Mouse (Mus musculus) retina, embryonic 14.5 days (tissue): ENCODE measurements around the gene Olfr1512.
"Not testable (repeated sequence)": the region's sequence is repeated elsewhere in the genome, so short reads cannot be mapped to it uniquely, and the experiment has no call there.

ENCODE experiments used
- DNase-seq: peaks from one replicate; pipeline ENCODE4 v3.0.0-alpha.2; 2015; ENCODE audit warnings: low spot score

Olfr1512 gene

DNA sequence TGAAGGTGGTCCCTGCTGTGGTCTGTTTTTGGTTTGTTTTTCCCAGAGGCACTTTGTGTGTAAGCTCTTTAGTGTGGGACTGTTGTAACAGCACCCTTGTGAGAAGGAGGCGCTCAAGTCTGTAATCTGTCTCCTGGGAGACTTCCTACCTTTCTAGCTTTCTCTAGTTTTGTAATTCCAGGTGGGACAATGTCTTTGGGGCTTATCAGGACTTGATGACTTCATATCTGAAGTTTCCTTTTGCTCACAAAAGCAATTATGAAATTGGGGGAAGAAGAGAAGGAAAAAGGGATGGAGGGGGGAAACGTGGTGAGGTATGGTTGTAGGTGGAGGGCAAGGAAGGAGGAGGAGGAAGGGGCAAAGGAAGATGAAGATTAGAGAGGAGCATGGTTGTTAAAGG lies at the start of gene Olfr1512:
Gene Olfr1512 (minus strand): TSS at position 101 of the 400 bp plus-strand sequence.
- DNase-seq = no peak

GRCm38 (mm10) chr14:52427686-52428085 lies 48.7 kb upstream of the Olfr1512 start:
- no peak for DNase-seq

GRCm38 (mm10) chr14:52414273-52414672 lies 35.3 kb upstream of the Olfr1512 start, which contains the start of gene Olfr1510:
Gene Olfr1510, minus strand, starts transcription at chr14:52414373.
- no peak for DNase-seq

DNA sequence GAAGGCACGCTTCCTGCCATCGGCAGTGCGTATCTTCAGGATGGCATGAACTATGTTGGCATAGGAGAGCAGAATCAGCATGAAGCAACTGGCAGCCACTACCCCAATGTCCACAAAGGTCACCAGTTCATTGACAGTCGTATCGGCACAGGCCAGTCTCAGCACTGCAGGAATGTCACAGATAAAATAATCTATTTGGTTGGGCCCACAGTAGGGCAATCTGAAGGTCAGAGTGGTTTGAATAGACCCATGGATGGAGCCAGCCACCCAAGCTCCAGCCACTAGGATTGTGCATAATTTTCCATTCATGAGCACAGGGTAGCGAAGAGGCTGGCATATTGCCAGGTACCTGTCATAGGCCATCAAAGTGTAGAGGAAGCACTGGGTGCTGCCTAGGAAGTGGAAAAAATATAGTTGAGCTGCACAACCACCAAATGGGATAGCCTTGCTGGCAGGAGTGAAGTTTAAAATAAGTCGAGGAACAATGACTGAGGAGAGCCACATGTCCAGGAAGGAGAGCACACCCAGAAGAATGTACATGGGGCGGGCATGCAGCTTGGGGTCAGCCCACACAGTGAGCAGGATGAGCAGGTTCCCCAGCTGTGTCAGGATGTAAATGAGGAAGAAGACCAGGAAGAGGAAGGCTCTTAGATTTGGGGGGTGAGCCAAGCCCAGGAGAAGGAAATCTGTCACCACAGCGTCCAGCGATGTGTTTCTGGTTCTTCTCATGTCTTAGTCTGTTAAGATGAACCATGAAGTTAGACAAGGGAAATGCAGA lies 31.4 kb upstream of the Olfr1512 start:
- DNase-seq = not testable (repeated sequence)

- DNase-seq = no peak
These were observed 18.3 kb upstream of the Olfr1512 start, which contains the start of gene Olfr1511 for GRCm38 (mm10) chr14:52397279-52397678. Gene Olfr1511, minus strand, starts transcription at chr14:52397379.

DNA sequence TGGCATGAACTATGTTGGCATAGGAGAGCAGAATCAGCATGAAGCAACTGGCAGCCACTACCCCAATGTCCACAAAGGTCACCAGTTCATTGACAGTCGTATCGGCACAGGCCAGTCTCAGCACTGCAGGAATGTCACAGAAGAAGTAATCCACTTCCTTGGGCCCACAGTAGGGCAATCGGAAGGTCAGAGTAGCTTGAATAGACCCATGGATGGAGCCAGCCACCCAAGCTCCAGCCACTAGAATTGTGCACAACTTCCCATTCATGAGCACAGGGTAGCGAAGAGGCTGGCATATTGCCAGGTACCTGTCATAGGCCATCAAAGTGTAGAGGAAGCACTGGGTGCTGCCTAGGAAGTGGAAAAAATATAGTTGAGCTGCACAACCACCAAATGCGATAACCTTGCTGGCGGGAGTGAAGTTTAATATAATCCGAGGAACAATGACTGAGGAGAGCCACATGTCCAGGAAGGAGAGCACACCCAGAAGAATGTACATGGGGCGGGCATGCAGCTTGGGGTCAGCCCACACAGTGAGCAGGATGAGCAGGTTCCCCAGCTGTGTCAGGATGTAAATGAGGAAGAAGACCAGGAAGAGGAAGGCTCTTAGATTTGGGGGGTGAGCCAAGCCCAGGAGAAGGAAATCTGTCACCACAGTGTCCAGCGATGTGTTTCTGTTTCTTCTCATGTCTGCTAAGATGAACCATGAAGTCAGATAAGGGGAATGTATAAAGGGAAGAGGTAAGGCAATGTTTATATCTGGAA lies 11.3 kb upstream of the Olfr1512 start:
- DNase-seq = not testable (repeated sequence)

DNA sequence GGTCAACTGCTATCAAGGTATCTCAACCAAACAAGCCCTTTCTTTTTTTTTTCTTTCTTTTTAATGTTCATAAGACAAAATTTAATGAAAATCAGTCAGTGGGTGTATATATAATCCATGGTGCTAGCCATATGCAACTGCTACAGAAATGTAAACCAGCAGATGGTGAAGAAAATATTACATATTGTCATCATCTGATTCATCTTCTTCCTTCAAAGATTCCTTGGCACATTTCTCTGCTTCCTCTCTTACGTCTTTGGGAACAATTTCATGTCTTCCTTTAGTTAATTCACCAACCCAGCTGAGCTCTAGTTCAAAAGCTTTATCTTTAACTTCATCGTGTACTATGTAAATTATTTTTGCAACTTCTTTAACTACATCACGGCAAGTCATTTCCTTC lies 10.2 kb downstream of the Olfr1512 start:
- DNase-seq = no peak

- DNase-seq = no peak
These were observed 22.7 kb downstream of the Olfr1512 start, which contains the start of gene Olfr1513 for GRCm38 (mm10) chr14:52356308-52356707. Gene Olfr1513, minus strand, starts transcription at chr14:52356408.

GRCm38 (mm10) chr14:52339512-52339852 lies 39.5 kb downstream of the Olfr1512 start:
- no peak for DNase-seq

GRCm38 (mm10) chr14:52338751-52339511 lies 40.0 kb downstream of the Olfr1512 start:
- DNase-seq = peak; percentile 91

DNA sequence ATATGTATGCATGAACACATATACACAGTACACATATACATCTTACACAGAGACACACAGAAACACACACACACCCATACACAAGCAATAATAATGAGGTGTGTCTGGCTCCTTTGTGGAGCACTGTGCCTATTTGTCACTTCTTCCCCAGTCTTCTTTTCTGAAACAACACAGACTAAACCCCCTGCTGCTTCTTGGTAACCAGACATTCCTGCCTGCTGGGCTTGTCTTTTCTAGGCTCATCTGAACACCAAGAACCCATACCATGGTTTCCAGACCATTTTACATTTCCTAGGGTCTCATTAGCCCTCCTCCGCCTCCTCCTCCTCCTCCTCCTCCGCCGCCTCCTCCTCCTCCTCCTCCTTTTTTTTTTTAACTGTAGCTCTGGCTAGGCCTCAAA lies 46.8 kb downstream of the Olfr1512 start:
- no peak for DNase-seq

DNA sequence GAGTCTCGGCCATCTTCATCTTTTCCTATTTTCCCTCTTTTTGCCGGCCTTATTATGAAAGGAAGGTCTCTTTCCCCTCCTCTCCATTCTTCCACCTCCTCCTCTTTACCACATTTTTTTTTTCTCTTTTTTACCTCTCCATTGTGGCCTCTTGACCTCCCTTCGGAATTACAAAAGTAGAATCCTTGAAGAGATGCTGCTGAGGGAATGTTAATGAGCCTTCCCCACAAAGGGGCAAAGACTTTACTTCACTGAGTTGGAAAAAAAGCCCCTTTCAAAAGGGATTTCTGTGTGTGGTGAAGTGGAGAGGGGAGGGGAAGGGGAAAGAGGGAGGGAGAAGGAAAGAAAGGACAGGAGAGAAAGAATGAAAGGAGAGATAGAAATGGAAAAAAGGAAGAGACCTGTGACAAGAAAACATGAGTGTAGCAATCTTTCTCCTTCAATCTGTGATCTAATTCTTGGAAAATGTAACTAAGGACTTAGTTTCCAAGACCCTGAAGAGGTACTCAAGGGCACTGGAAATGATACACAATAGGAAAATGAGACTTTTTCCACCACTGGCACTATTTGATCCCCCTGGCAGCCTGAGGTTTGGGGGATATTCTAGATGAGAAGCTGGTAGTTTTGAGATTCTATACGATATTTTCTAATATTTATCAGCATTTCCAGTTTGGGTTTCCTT lies 47.8 kb downstream of the Olfr1512 start:
- peak; percentile 33 for DNase-seq

- DNase-seq = no peak
These were observed 50.8 kb downstream of the Olfr1512 start, which contains the start of gene Sall2 for GRCm38 (mm10) chr14:52327910-52328812. Gene Sall2, minus strand, starts transcription at chr14:52328762.

DNA sequence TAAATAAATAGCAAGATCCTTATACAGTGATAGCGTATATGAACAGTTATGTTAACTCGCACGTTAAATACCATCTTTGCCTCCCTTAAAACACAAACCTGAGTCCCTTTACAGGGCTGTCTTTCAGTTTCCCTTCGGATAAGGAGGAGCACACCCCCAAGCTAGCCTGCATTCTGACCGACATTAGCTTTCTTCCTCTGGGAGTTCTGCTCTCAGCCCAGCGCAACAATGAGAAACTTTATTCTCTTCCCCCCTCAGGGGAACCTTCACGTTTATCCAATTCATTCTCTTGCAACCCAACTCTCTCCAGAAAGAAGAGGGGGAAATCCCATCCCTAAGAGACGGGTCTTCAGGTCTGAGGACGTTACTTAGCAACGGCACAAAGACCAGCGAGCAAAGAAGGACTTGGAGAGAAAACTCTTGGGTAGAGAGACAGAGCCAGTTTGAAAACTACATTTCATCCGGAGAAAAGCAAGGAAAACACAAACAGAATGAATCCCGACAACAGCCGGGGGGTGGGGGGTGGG lies 51.5 kb downstream of the Olfr1512 start:
- DNase-seq = no peak

GRCm38 (mm10) chr14:52325890-52326289 lies 53.1 kb downstream of the Olfr1512 start:
- peak; percentile 71 for DNase-seq
